Mouse (Mus musculus) stomach, embryonic 16.5 days (tissue): ENCODE results near the gene Pld6. TPM values are rescaled to one million over a fixed set of nuclear protein-coding genes. Genes with fewer than 3 reads are reported as not detected.

Experiments
- ATAC-seq: fragments of 200-750 bp; cut with Nextera tagmentation; 2 replicates; pipeline ENCODE4 v1.8.0; 2017; ENCODE audit warnings: moderate number of reproducible peaks, moderate TSS enrichment; ENCODE audit not compliant: insufficient read depth, low FRiP score
- H3K27ac ChIP-seq: fragments of 300-500 bp; sonication (generic); 2 replicates; pipeline ENCODE4 v1.5.1; 2014; ENCODE audit warnings: low read length
- H3K27me3 ChIP-seq: fragments of 300-500 bp; sonication (generic); 2 replicates; pipeline ENCODE4 v1.6.1; 2014; ENCODE audit warnings: low read length, control low read depth, mixed read lengths; ENCODE audit not compliant: control insufficient read depth, insufficient read depth
- H3K36me3 ChIP-seq: fragments of 300-500 bp; sonication (generic); 2 replicates; pipeline ENCODE4 v1.6.1; 2014; ENCODE audit warnings: low read length; ENCODE audit not compliant: control insufficient read depth, insufficient read depth
- H3K4me1 ChIP-seq: fragments of 300-500 bp; sonication (generic); 2 replicates; pipeline ENCODE4 v1.6.1; 2014; ENCODE audit warnings: low read length, control low read depth, mixed read lengths; ENCODE audit not compliant: control insufficient read depth, insufficient read depth
- H3K4me2 ChIP-seq: fragments of 300-500 bp; sonication (generic); 2 replicates; pipeline ENCODE4 v1.6.1; 2014; ENCODE audit warnings: low read depth, low read length, mixed read lengths
- H3K4me3 ChIP-seq: fragments of 300-500 bp; sonication (generic); replicated peaks from 2 replicates; pipeline ENCODE4 v1.5.1; 2014; ENCODE audit warnings: mild to moderate bottlenecking, low read length
- H3K9ac ChIP-seq: fragments of 300-500 bp; sonication (generic); 2 replicates; pipeline ENCODE4 v1.6.1; 2014; ENCODE audit warnings: low read length
- H3K9me3 ChIP-seq: fragments of 300-500 bp; sonication (generic); replicated peaks from 2 replicates; pipeline ENCODE4 v1.6.1; 2016; ENCODE audit warnings: low read length, control low read depth; ENCODE audit not compliant: control insufficient read depth
- WGBS: fragments of 180-500 bp; shearing (Covaris S2); extraction: QIAGEN DNeasy Blood & Tissue Kit; methylation state at CpG from one replicate; pipeline ENCODE4 v1.1.7; 2014; 5-methylcytosine and 5-hydroxymethylcytosine counted together
- polyA plus RNA-seq: library from polyadenylated mRNA; unstranded; fragments of >200 nt; fragmentation: Nextera tagmentation; extraction: Ambion mirVana; gene quantifications from 2 replicates; pipeline ENCODE4 v1.2.1, GENCODE M21; 2015

Pld6 gene
- polyA plus RNA-seq, result 6.0 and 7.7 TPM in 2 replicates

DNA sequence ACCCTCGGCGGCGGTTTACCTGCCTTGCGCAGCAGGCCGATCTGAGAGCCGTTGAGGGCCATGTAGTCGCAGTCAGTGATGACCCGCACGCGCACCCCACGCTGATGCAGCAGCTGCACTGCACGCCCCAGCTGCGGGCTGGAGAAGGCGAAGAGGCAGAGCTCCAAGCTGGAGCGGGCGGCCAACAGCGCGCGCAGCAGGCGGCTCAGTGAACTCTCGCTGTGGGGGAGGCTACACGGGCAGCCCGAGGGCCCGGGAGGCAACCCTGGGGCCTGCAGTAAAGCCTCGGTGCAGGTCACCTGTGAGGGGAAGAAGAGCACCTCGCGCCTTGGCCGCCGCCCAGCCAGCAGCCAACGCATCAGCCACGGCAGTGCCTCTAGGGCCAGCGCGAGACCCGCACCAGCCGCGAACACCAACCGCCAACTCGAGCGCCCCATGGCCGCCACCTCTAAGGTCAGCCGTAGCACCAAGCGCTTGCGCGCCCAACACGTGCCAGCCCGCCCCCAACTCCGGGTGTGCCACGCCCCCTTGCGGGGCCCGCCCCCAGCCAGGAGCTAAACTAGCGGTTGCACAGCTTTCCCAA is at the start of gene Pld6:
Gene Pld6, minus strand, starts transcription at position 447 of the 583 bp plus-strand sequence.
- Histone ChIP-seq H3K4me3 (peak within 1 kb of the TSS; percentile 55), H3K4me2 (peak within 1 kb of the TSS; percentile 98), H3K27ac (no peak within 1 kb of the TSS), H3K27me3 (no peaks in the 10 kb centered on the region), H3K9me3 (no peaks in the 10 kb centered on the region), H3K36me3 (peaks cover 7% of the 10 kb centered on the region; the same call in 1 of the 2 replicates), H3K9ac (peak within 1 kb of the TSS; percentile 73), H3K4me1 (peaks cover 5% of the 10 kb centered on the region)
- peak; percentile 81 for ATAC-seq
- under 1% methylated on average over 51 of the region's 51 CpGs for WGBS

DNA sequence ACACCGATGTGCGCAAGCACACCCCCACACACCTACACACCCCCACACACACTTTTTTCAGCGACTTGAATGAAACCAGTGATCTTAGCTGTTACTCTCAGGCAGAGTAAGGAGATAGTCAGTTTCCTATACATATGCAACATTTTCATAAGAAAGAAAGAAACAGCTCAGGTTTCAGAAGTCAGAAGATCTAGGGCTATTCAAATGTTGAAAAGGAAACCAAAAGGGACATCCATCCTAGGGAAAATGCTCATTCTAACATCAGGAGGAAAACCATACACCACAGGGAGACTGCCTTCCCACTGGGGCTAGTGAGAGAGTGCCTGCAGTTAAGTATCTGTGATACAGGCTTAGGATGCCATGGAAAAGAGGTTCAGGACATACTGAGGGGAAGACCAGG is 34.2 kb upstream of the Pld6 start:
- Histone ChIP-seq H3K4me3 (no peak overlapping the region), H3K4me1 (no peaks in the 10 kb centered on the region), H3K27me3 (no peaks in the 10 kb centered on the region), H3K4me2 (no peak overlapping the region), H3K36me3 (peaks cover 19% of the 10 kb centered on the region), H3K27ac (no peak overlapping the region), H3K9ac (no peak overlapping the region), H3K9me3 (no peaks in the 10 kb centered on the region)
- ATAC-seq, result no peak
- WGBS, result 90% methylated on average over 3 of the region's 3 CpGs

DNA sequence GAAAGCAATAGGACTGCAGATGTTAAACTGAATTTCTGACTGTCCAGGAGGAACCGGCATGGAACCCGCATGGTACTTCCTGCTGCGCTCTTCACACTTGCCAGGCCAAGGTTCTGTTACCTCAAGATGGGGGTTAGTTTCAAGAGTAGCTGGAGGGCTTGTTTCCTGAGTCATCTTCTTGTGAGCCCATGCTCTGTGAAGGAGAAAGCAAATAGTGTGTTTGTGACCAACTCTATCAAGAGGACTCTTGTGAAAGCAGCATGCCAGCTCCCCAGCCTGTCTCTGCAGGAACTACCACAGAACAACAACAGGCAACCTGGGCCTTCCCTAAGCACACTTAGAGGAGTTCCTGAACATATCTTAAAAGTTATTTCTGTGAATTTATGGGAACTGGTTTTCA is 30.5 kb upstream of the Pld6 start:
- no peak overlapping the region for H3K4me2 ChIP-seq
- no peak overlapping the region for H3K27ac ChIP-seq
- H3K4me3 ChIP-seq, result no peak overlapping the region
- no peaks in the 10 kb centered on the region for H3K4me1 ChIP-seq
- H3K36me3 ChIP-seq, result peaks cover 12% of the 10 kb centered on the region; the same call in 1 of the 2 replicates
- H3K27me3 ChIP-seq, result no peaks in the 10 kb centered on the region
- no peak for ATAC-seq
- WGBS, result 94% methylated on average over 3 of the region's 3 CpGs
- no peak overlapping the region for H3K9ac ChIP-seq
- H3K9me3 ChIP-seq, result no peaks in the 10 kb centered on the region

DNA sequence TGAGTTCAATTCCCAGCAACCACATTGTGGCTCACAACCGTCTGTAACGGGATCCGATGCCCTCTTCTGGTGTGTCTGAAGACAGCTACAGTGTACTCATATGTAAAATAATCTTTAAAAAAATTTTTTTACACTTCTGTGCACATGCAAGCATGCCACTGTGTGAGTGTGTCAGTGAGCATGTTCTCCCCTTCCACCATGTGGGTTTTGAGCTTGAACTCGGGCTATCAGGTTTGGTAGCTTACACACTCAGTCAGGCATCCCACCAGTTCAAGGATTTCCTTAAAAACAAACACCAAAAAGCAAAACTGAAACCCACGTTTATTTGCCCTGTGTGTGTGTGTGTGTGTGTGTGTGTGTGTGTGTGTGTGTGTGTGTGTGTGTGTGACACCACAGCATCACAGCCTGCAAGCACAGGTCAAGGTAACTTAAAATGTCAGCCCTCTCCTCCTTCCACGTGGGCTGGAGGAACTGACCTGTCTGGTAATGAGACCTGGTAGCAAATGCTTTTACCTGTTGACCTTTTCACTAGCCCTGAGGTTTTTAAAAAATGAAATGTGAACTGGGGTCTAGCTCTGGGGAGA is 28.1 kb upstream of the Pld6 start:
- peaks cover 7% of the 10 kb centered on the region; the same call in 1 of the 2 replicates for H3K4me1 ChIP-seq
- no peak overlapping the region for H3K4me2 ChIP-seq
- H3K4me3 ChIP-seq, result no peak overlapping the region
- H3K9ac ChIP-seq, result no peak overlapping the region
- peaks cover 8% of the 10 kb centered on the region; the same call in 1 of the 2 replicates for H3K36me3 ChIP-seq
- H3K9me3 ChIP-seq, result no peaks in the 10 kb centered on the region
- no peak for ATAC-seq
- WGBS, result 83% methylated on average over 6 of the region's 6 CpGs
- H3K27ac ChIP-seq, result no peak overlapping the region
- H3K27me3 ChIP-seq, result no peaks in the 10 kb centered on the region

DNA sequence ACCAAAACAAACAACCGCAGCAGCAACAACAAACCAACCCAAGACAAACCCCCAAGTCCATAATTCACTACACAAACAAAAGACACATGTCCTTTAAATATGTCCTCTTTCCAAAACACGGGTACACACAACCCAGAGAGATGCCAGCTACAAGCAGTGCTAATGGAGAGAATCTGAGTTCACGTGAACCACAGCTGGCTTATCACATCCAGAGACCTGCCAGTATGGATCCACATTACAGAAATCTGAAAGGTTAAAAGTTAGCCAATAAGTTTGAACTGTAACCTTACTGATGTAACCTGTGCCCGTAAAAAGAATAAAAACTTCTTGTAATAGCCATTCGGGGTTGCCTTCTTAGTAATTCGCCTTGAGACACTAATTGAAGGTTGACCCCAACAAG is 27.5 kb upstream of the Pld6 start:
- Histone ChIP-seq H3K27ac (no peak overlapping the region), H3K4me1 (peaks cover 7% of the 10 kb centered on the region; the same call in 1 of the 2 replicates), H3K9me3 (no peaks in the 10 kb centered on the region), H3K4me2 (no peak overlapping the region), H3K36me3 (0 out of 2 replicates have a peak, but pooled peaks cover 8% of the 10 kb centered on the region), H3K9ac (no peak overlapping the region), H3K4me3 (no peak overlapping the region), H3K27me3 (no peaks in the 10 kb centered on the region)
- ATAC-seq, result no peak
- WGBS, result 85% methylated on average over 6 of the region's 6 CpGs

DNA sequence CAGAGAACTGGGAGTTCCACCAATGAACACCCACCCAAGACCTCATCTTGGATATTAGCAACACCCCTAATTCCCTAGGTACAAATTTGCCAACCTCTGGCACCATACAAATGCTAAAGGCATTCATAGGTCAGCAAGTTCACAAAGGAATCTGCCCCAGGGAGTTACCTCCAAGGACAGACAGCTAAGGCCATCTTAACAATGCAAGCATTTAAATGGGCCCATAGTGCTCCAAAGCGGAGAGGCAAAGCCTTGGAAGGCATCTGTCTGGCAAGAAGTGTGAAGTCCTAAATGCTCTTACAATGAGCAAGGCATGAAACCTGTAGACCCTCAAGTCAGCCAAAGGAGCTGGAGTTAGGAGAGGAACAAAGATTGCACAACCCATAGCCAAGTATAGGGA is 26.9 kb upstream of the Pld6 start:
- H3K9ac ChIP-seq, result no peak overlapping the region
- no peaks in the 10 kb centered on the region for H3K9me3 ChIP-seq
- H3K4me3 ChIP-seq, result no peak overlapping the region
- 95% methylated on average over 1 of the region's 1 CpGs for WGBS
- no peaks in the 10 kb centered on the region for H3K27me3 ChIP-seq
- H3K27ac ChIP-seq, result no peak overlapping the region
- no peak for ATAC-seq
- H3K4me1 ChIP-seq, result peaks cover 7% of the 10 kb centered on the region; the same call in 1 of the 2 replicates
- H3K36me3 ChIP-seq, result 0 out of 2 replicates have a peak, but pooled peaks cover 3% of the 10 kb centered on the region
- no peak overlapping the region for H3K4me2 ChIP-seq

DNA sequence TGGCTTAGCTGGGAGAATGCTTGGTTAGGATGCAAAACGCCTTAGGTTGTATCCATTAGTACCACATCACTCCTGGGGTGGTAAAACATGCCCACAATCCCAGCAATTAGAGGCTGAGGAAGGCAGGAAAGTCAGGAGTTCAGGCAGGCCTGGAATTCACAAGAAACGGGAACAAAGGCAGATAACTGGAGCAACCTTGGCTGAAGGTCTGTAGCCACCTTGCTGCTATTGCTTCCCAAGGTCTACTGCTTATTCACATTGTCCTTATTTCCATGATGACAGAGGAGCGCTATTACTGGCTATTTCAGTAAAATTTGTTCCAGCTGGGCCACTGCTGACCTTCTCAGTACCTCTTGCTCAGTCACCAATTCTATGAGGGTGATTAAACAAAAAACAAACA is 25.8 kb upstream of the Pld6 start:
- H3K27me3 ChIP-seq, result no peaks in the 10 kb centered on the region
- H3K4me2 ChIP-seq, result no peak overlapping the region
- H3K9me3 ChIP-seq, result no peaks in the 10 kb centered on the region
- H3K9ac ChIP-seq, result no peak overlapping the region
- no peak for ATAC-seq
- 62% methylated on average over 3 of the region's 3 CpGs for WGBS
- H3K27ac ChIP-seq, result no peak overlapping the region
- no peak overlapping the region for H3K4me3 ChIP-seq
- no peaks in the 10 kb centered on the region for H3K36me3 ChIP-seq
- peaks cover 14% of the 10 kb centered on the region for H3K4me1 ChIP-seq

DNA sequence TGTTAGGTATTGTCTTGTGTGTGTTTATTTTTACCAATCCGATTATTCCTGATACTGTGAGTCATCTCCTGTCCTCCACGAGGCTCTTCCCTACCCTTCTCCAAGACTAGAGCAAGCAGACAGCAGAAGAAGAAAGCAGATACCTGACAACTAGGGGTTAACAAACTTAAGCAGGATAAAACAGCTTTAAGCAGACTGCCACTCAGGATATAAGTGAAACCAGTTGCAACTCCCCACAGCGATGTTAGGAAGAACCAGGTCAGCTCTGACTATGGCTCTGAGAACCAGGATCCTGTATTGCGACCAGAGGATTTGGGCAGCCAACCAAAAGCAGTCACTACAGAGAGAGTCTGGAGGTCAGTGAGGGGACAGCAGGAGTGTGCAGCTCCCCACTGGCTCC is 23.8 kb upstream of the Pld6 start:
- H3K9ac ChIP-seq, result no peak overlapping the region
- no peak for ATAC-seq

DNA sequence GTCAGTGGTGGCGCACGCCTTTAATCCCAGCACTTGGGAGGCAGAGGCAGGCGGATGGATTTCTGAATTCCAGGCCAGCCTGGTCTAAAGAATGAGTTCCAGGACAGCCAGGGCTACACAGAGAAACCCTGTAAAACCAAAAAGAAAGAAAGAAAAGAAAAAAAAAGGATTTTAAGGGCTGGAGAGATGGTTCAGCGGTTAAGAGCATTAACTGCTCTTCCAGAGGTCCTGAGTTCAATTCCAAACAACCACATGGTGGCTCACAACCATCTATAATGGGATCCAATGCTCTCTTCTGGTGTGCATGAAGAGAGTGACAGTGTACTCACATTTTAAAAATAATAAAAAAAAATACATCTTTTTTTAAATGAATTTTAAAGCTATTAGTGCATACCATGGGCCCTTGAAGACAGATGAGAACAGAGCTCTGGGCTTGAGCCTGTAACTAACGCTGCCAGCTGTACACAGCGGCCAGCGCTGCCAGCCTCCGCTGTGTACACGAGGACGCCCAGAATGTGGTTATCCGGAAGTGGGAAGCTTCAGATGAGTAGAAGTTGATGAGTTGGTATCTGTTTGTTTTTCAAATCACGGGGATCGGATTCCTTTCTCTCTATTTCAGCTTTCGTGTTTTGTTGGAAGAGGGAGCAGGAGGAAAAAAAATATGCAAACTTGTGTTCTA is 23.2 kb upstream of the Pld6 start:
- 54% methylated on average over 14 of the region's 14 CpGs for WGBS

More for the DNA sequence above, 23.8 kb upstream of the Pld6 start:
- H3K9me3 ChIP-seq, result no peaks in the 10 kb centered on the region
- WGBS, result 60% methylated on average over 4 of the region's 4 CpGs
- H3K4me3 ChIP-seq, result no peak overlapping the region
- no peaks in the 10 kb centered on the region for H3K27me3 ChIP-seq
- H3K4me2 ChIP-seq, result no peak overlapping the region
- H3K4me1 ChIP-seq, result peaks cover 14% of the 10 kb centered on the region
- no peak overlapping the region for H3K27ac ChIP-seq
- H3K36me3 ChIP-seq, result no peaks in the 10 kb centered on the region

More for the DNA sequence above, 23.2 kb upstream of the Pld6 start:
- peak overlapping the region; percentile 76 for H3K4me3 ChIP-seq
- H3K4me2 ChIP-seq, result peak overlapping the region; percentile 78
- H3K9ac ChIP-seq, result peak overlapping the region; percentile 98
- peak overlapping the region; percentile 97 for H3K27ac ChIP-seq
- no peaks in the 10 kb centered on the region for H3K9me3 ChIP-seq
- peaks cover 14% of the 10 kb centered on the region for H3K4me1 ChIP-seq
- no peaks in the 10 kb centered on the region for H3K36me3 ChIP-seq
- no peak for ATAC-seq
- H3K27me3 ChIP-seq, result no peaks in the 10 kb centered on the region
